Mouse (Mus musculus) CH12.LX (cell line): ENCODE results near the gene AC124502.3.

Experiments used
- CTCF ChIP-seq, 2 experiments: IDR thresholded peaks in 1 of 2; conservative IDR thresholded peaks in 1 of 2; 2 replicates each; pipeline ENCODE4 v1.5.1; 2011 to 2012; ENCODE audit warnings: low read depth in 2 of 2, low read length in 2 of 2, improper control_type of control experiment in 1 of 2, inconsistent platforms in 1 of 2, mild to moderate bottlenecking in 1 of 2, moderate library complexity in 1 of 2
- EP300 ChIP-seq: IDR thresholded peaks from 2 replicates; pipeline ENCODE4 v1.6.1; 2011; ENCODE audit warnings: low read length, improper control_type of control experiment
- IRF4 ChIP-seq: IDR thresholded peaks from 2 replicates; pipeline ENCODE4 v1.6.1; 2014; ENCODE audit warnings: low read depth, mild to moderate bottlenecking, inconsistent platforms, low read length, improper control_type of control experiment
- MAX ChIP-seq: IDR thresholded peaks from 2 replicates; pipeline ENCODE4 v1.6.1; 2011; ENCODE audit warnings: low read length, improper control_type of control experiment
- NRF1 ChIP-seq: IDR thresholded peaks from 2 replicates; pipeline ENCODE4 v1.6.1; 2014; ENCODE audit warnings: low read depth, mild to moderate bottlenecking, inconsistent platforms, low read length, improper control_type of control experiment, moderate library complexity
- POLR2A ChIP-seq: IDR thresholded peaks from 2 replicates; pipeline ENCODE4 v1.6.1; 2011; ENCODE audit warnings: low read depth, mild to moderate bottlenecking, improper control_type of control experiment, low read length
- TCF12 ChIP-seq: IDR thresholded peaks from 2 replicates; pipeline ENCODE4 v1.6.1; 2014; ENCODE audit warnings: low read depth, mild to moderate bottlenecking, inconsistent platforms, low read length, improper control_type of control experiment
- USF1 ChIP-seq: IDR thresholded peaks from 2 replicates; pipeline ENCODE4 v1.6.1; 2014; ENCODE audit warnings: low read depth, mild to moderate bottlenecking, inconsistent platforms, low read length, improper control_type of control experiment
- USF2 ChIP-seq: conservative IDR thresholded peaks from 2 replicates; pipeline ENCODE4 v1.6.1; 2011; ENCODE audit warnings: low read depth, low read length, improper control_type of control experiment
- ZKSCAN1 ChIP-seq: IDR thresholded peaks from 2 replicates; pipeline ENCODE4 v1.6.1; 2012; ENCODE audit warnings: low read depth, inconsistent platforms, low read length, improper control_type of control experiment, borderline replicate concordance

- TF ChIP-seq EP300: no peak
- TF ChIP-seq CTCF (conservative IDR thresholded peaks at IDR 0.05 in 1 of 2, IDR thresholded peaks at IDR 0.05 in 1 of 2; ENCODE audit: low read depth in 2 of 2, low read length in 2 of 2): no peak
- no peak for TF ChIP-seq ZKSCAN1
- no peak for TF ChIP-seq IRF4
- TF ChIP-seq TCF12: no peak
- TF ChIP-seq USF2: no peak
- TF ChIP-seq POLR2A: no peak
- no peak for TF ChIP-seq MAX
- TF ChIP-seq NRF1: no peak
- TF ChIP-seq USF1: no peak
Measured at GRCm38 (mm10) chr19:5004925-5005324, 33.8 kb upstream of the AC124502.3 start.
